Mouse (Mus musculus): ENCODE measurements at regions not wholly inside any gene's neighbourhood (a gene's known extent, or its start where the extent isn't known, plus 50 kb on each side); places are given as distances from the start of the nearest gene placed in this dataset.

GRCm38 (mm10) chr13:43900758-43901157 is 116.2 kb downstream of the Cd83 start:
- TF ChIP-seq POLR2A (IDR thresholded peaks at IDR 0.05; ENCODE audit: extremely low read depth, insufficient read depth, low read length) (no peak), CTCF (IDR thresholded peaks at IDR 0.05; ENCODE audit: extremely low read depth, insufficient read depth, low read length) (no peak)
